Mouse (Mus musculus): ENCODE measurements around the gene Nox1. TPM values are rescaled to one million over a fixed set of nuclear protein-coding genes. Genes with fewer than 3 reads are reported as not detected.
A peak's percentile ranks its signal among the peaks of the same experiment; 100 is the strongest.

Nox1 gene
- polyA plus RNA-seq, 1 experiment from 2014 or later, result not detected

- WGBS, result 100% methylated on average over 1 of the region's 1 CpGs
- Histone ChIP-seq H3K27me3 (no peaks in the 10 kb centered on the region), H3K36me3 (no peaks in the 10 kb centered on the region), H3K9me3 (no peaks in the 10 kb centered on the region), H3K4me1 (no peaks in the 10 kb centered on the region), H3K4me3 (no peak overlapping the region), H3K4me2 (replicated peaks) (no peak overlapping the region), H3K27ac (no peak overlapping the region), H3K9ac (no peak overlapping the region)
- no peak for ATAC-seq (ENCODE audit: insufficient number of reproducible peaks, insufficient read depth, low FRiP score, low TSS enrichment)
These were observed 51.2 kb downstream of the Nox1 start for GRCm38 (mm10) chrX:134170584-134170983.

- Histone ChIP-seq H3K27me3 (peaks cover 13% of the 10 kb centered on the region), H3K9me3 (no peaks in the 10 kb centered on the region), H3K4me2 (replicated peaks) (no peak overlapping the region), H3K27ac (no peak overlapping the region), H3K9ac (no peak overlapping the region), H3K4me3 (no peak overlapping the region), H3K4me1 (no peaks in the 10 kb centered on the region), H3K36me3 (no peaks in the 10 kb centered on the region)
- no peak for ATAC-seq (ENCODE audit: insufficient number of reproducible peaks, insufficient read depth, low FRiP score, low TSS enrichment)
- WGBS, result 53% methylated on average over 4 of the region's 4 CpGs
These were observed 58.3 kb downstream of the Nox1 start for GRCm38 (mm10) chrX:134163484-134163883.

GRCm38 (mm10) chrX:134162826-134163225 lies 58.9 kb downstream of the Nox1 start:
- Histone ChIP-seq H3K9ac (no peak overlapping the region), H3K36me3 (no peaks in the 10 kb centered on the region), H3K4me3 (peak overlapping the region; percentile 23), H3K27ac (no peak overlapping the region), H3K9me3 (no peaks in the 10 kb centered on the region), H3K4me1 (no peaks in the 10 kb centered on the region), H3K27me3 (peaks cover 13% of the 10 kb centered on the region), H3K4me2 (replicated peaks) (peak overlapping the region; percentile 53)
- no peak for ATAC-seq (ENCODE audit: insufficient number of reproducible peaks, insufficient read depth, low FRiP score, low TSS enrichment)
- WGBS, result 27% methylated on average over 11 of the region's 11 CpGs

GRCm38 (mm10) chrX:134162043-134162720 lies 59.6 kb downstream of the Nox1 start, which contains the start of gene Xkrx:
Xkrx (minus strand) TSS chrX:134162076.
- no peak for ATAC-seq (ENCODE audit: insufficient number of reproducible peaks, insufficient read depth, low FRiP score, low TSS enrichment)
- H3K4me1 ChIP-seq, result no peaks in the 10 kb centered on the region
- peaks cover 13% of the 10 kb centered on the region for H3K27me3 ChIP-seq
- no peaks in the 10 kb centered on the region for H3K9me3 ChIP-seq
- H3K4me3 ChIP-seq, result peak within 1 kb of the TSS; percentile 23
- WGBS, result 30% methylated on average over 16 of the region's 16 CpGs
- no peak within 1 kb of the TSS for H3K9ac ChIP-seq
- H3K36me3 ChIP-seq, result no peaks in the 10 kb centered on the region
- H3K27ac ChIP-seq, result no peak within 1 kb of the TSS
- H3K4me2 ChIP-seq (replicated peaks), result peak within 1 kb of the TSS; percentile 53

- 97% methylated on average over 2 of the region's 2 CpGs for WGBS
- Histone ChIP-seq H3K4me2 (replicated peaks) (no peak overlapping the region), H3K27me3 (peaks cover 13% of the 10 kb centered on the region), H3K9ac (no peak overlapping the region), H3K4me1 (no peaks in the 10 kb centered on the region), H3K4me3 (no peak overlapping the region), H3K9me3 (no peaks in the 10 kb centered on the region), H3K36me3 (no peaks in the 10 kb centered on the region), H3K27ac (no peak overlapping the region)
- ATAC-seq (ENCODE audit: insufficient number of reproducible peaks, insufficient read depth, low FRiP score, low TSS enrichment), result no peak
These were observed 61.3 kb downstream of the Nox1 start for GRCm38 (mm10) chrX:134160442-134160841.

- H3K27me3 ChIP-seq, result peaks cover 9% of the 10 kb centered on the region
- 36% methylated on average over 7 of the region's 7 CpGs for WGBS
- no peaks in the 10 kb centered on the region for H3K36me3 ChIP-seq
- ATAC-seq (ENCODE audit: insufficient number of reproducible peaks, insufficient read depth, low FRiP score, low TSS enrichment), result no peak
- H3K4me2 ChIP-seq (replicated peaks), result no peak overlapping the region
- H3K27ac ChIP-seq, result no peak overlapping the region
- no peaks in the 10 kb centered on the region for H3K4me1 ChIP-seq
- no peak overlapping the region for H3K9ac ChIP-seq
- H3K9me3 ChIP-seq, result no peaks in the 10 kb centered on the region
- H3K4me3 ChIP-seq, result no peak overlapping the region
These were observed 63.6 kb downstream of the Nox1 start for GRCm38 (mm10) chrX:134158151-134158550.

GRCm38 (mm10) chrX:134141986-134142385 lies 79.8 kb downstream of the Nox1 start:
- no peaks in the 10 kb centered on the region; the same call in 1 of the 2 replicates for H3K27me3 ChIP-seq
- H3K4me3 ChIP-seq, result no peak overlapping the region
- H3K9me3 ChIP-seq, result no peaks in the 10 kb centered on the region
- no peak overlapping the region for H3K27ac ChIP-seq
- H3K9ac ChIP-seq, result no peak overlapping the region
- WGBS, result 84% methylated on average over 4 of the region's 4 CpGs
- H3K4me1 ChIP-seq, result no peaks in the 10 kb centered on the region
- no peak overlapping the region for H3K4me2 ChIP-seq (replicated peaks)
- no peaks in the 10 kb centered on the region for H3K36me3 ChIP-seq
- no peak for ATAC-seq (ENCODE audit: insufficient number of reproducible peaks, insufficient read depth, low FRiP score, low TSS enrichment)

- H3K9me3 ChIP-seq, result no peaks in the 10 kb centered on the region
- no peak overlapping the region for H3K9ac ChIP-seq
- no peak overlapping the region for H3K27ac ChIP-seq
- no peaks in the 10 kb centered on the region; the same call in 1 of the 2 replicates for H3K27me3 ChIP-seq
- ATAC-seq (ENCODE audit: insufficient number of reproducible peaks, insufficient read depth, low FRiP score, low TSS enrichment), result no peak
- 73% methylated on average over 1 of the region's 1 CpGs for WGBS
- H3K4me3 ChIP-seq, result no peak overlapping the region
- H3K4me2 ChIP-seq (replicated peaks), result no peak overlapping the region
- no peaks in the 10 kb centered on the region for H3K4me1 ChIP-seq
- H3K36me3 ChIP-seq, result no peaks in the 10 kb centered on the region
These were observed 80.2 kb downstream of the Nox1 start for GRCm38 (mm10) chrX:134141551-134141950.

GRCm38 (mm10) chrX:134140024-134140423 lies 81.7 kb downstream of the Nox1 start:
- Histone ChIP-seq H3K4me3 (no peak overlapping the region), H3K9me3 (no peaks in the 10 kb centered on the region), H3K27ac (no peak overlapping the region), H3K4me2 (replicated peaks) (no peak overlapping the region), H3K36me3 (no peaks in the 10 kb centered on the region), H3K4me1 (no peaks in the 10 kb centered on the region), H3K27me3 (peaks cover 5% of the 10 kb centered on the region), H3K9ac (no peak overlapping the region)
- 78% methylated on average over 6 of the region's 6 CpGs for WGBS
- ATAC-seq (ENCODE audit: insufficient number of reproducible peaks, insufficient read depth, low FRiP score, low TSS enrichment), result no peak

- no peak for ATAC-seq (ENCODE audit: insufficient number of reproducible peaks, insufficient read depth, low FRiP score, low TSS enrichment)
- H3K4me3 ChIP-seq, result no peak overlapping the region
- no peak overlapping the region for H3K27ac ChIP-seq
- no peaks in the 10 kb centered on the region for H3K36me3 ChIP-seq
- no peaks in the 10 kb centered on the region for H3K4me1 ChIP-seq
- no peak overlapping the region for H3K4me2 ChIP-seq (replicated peaks)
- WGBS, result 30% methylated on average over 3 of the region's 3 CpGs
- H3K27me3 ChIP-seq, result peaks cover 12% of the 10 kb centered on the region; the same call in 1 of the 2 replicates
- no peaks in the 10 kb centered on the region for H3K9me3 ChIP-seq
- H3K9ac ChIP-seq, result no peak overlapping the region
These were observed 87.9 kb downstream of the Nox1 start for GRCm38 (mm10) chrX:134133821-134134220.

- Histone ChIP-seq H3K27me3 (peaks cover 12% of the 10 kb centered on the region; the same call in 1 of the 2 replicates), H3K9ac (no peak overlapping the region), H3K4me1 (no peaks in the 10 kb centered on the region), H3K4me2 (replicated peaks) (no peak overlapping the region), H3K4me3 (no peak overlapping the region), H3K9me3 (no peaks in the 10 kb centered on the region), H3K27ac (no peak overlapping the region), H3K36me3 (no peaks in the 10 kb centered on the region)
- ATAC-seq (ENCODE audit: insufficient number of reproducible peaks, insufficient read depth, low FRiP score, low TSS enrichment), result no peak
- WGBS, result 27% methylated on average over 5 of the region's 5 CpGs
These were observed 89.5 kb downstream of the Nox1 start for GRCm38 (mm10) chrX:134132295-134132694.

- Histone ChIP-seq H3K4me3 (no peak overlapping the region), H3K9ac (no peak overlapping the region), H3K9me3 (no peaks in the 10 kb centered on the region), H3K4me1 (no peaks in the 10 kb centered on the region), H3K27me3 (0 out of 2 replicates have a peak, but pooled peaks cover 4% of the 10 kb centered on the region), H3K36me3 (no peaks in the 10 kb centered on the region), H3K27ac (no peak overlapping the region), H3K4me2 (replicated peaks) (no peak overlapping the region)
- no peak for ATAC-seq (ENCODE audit: insufficient number of reproducible peaks, insufficient read depth, low FRiP score, low TSS enrichment)
- 73% methylated on average over 3 of the region's 3 CpGs for WGBS
These were observed 93.2 kb downstream of the Nox1 start for GRCm38 (mm10) chrX:134128549-134128948.
